Mouse (Mus musculus) mouse trophoblast stem cell (cell line): ENCODE data around the gene A530084C06Rik.

Source experiments
- in situ Hi-C, 2 experiments: fragments of 300-500 bp; cut with MseI, MboI; formaldehyde crosslinking; loops; 2 replicates in 1 of 2; 3 replicates in 1 of 2; pipeline ENCODE4 v1.15.1; 2025

A530084C06Rik gene

GRCm38 (mm10) chr13:31558521-31559418 is at the start of gene A530084C06Rik:
TSS of gene A530084C06Rik (minus strand) at chr13:31559333.
- in situ Hi-C loops: no loop called here

GRCm38 (mm10) chr13:31603964-31604363 is 44.8 kb upstream of the A530084C06Rik start:
- in situ Hi-C loops: no loop called here

- in situ Hi-C loops: loop anchor here in 1 of 2 experiments (25.0 kb wide), 1 partner anchor 512 kb away; no protein-coding TSS in a partner anchor
These were observed 40.4 kb upstream of the A530084C06Rik start for GRCm38 (mm10) chr13:31599576-31599975.

GRCm38 (mm10) chr13:31587341-31587740 is 28.2 kb upstream of the A530084C06Rik start:
- in situ Hi-C loops: loop anchor here in 1 of 2 experiments (25.0 kb wide), 1 partner anchor 500 kb away; no protein-coding TSS in a partner anchor

- in situ Hi-C loops: loop anchor here (10.0 to 25.0 kb wide), 2 partner anchors 493 to 495 kb away; no protein-coding TSS in a partner anchor
These were observed 20.7 kb upstream of the A530084C06Rik start for GRCm38 (mm10) chr13:31579866-31580265.

GRCm38 (mm10) chr13:31578389-31578788 is 19.3 kb upstream of the A530084C06Rik start:
- in situ Hi-C loops: loop anchor here (10.0 to 25.0 kb wide), 2 partner anchors 491 to 494 kb away; no protein-coding TSS in a partner anchor

GRCm38 (mm10) chr13:31577576-31577975 is 18.4 kb upstream of the A530084C06Rik start:
- in situ Hi-C loops: loop anchor here (10.0 to 25.0 kb wide), 2 partner anchors 490 to 493 kb away; no protein-coding TSS in a partner anchor

GRCm38 (mm10) chr13:31576696-31577095 is 17.6 kb upstream of the A530084C06Rik start:
- in situ Hi-C loops: loop anchor here (10.0 to 25.0 kb wide), 2 partner anchors 489 to 492 kb away; no protein-coding TSS in a partner anchor

GRCm38 (mm10) chr13:31574627-31575026 is 15.5 kb upstream of the A530084C06Rik start:
- in situ Hi-C loops: loop anchor here (10.0 to 25.0 kb wide), 2 partner anchors 487 to 490 kb away; no protein-coding TSS in a partner anchor

GRCm38 (mm10) chr13:31572806-31573508 is 13.8 kb upstream of the A530084C06Rik start:
- in situ Hi-C loops: loop anchor here in 1 of 2 experiments (10.0 kb wide), 1 partner anchor 488 kb away; no protein-coding TSS in a partner anchor

GRCm38 (mm10) chr13:31567617-31568294 is 8.6 kb upstream of the A530084C06Rik start:
- in situ Hi-C loops: no loop called here

GRCm38 (mm10) chr13:31567099-31567498 is 8.0 kb upstream of the A530084C06Rik start:
- in situ Hi-C loops: no loop called here

- in situ Hi-C loops: no loop called here
These were observed 5.3 kb upstream of the A530084C06Rik start for GRCm38 (mm10) chr13:31564394-31564793.

- in situ Hi-C loops: no loop called here
These were observed 449 bp upstream of the A530084C06Rik start for GRCm38 (mm10) chr13:31559419-31560144.

GRCm38 (mm10) chr13:31557768-31558520 is 1.2 kb downstream of the A530084C06Rik start:
- in situ Hi-C loops: no loop called here

GRCm38 (mm10) chr13:31556964-31557767 is 2.0 kb downstream of the A530084C06Rik start:
- in situ Hi-C loops: no loop called here

GRCm38 (mm10) chr13:31555834-31556233 is 3.3 kb downstream of the A530084C06Rik start, which contains the start of gene Foxq1:
TSS of gene Foxq1 (plus strand) at chr13:31556134.
- in situ Hi-C loops: no loop called here

GRCm38 (mm10) chr13:31547610-31548009 is 11.5 kb downstream of the A530084C06Rik start:
- in situ Hi-C loops: no loop called here

GRCm38 (mm10) chr13:31547204-31547603 is 11.9 kb downstream of the A530084C06Rik start:
- in situ Hi-C loops: no loop called here
